Mouse (Mus musculus): ENCODE results near the gene Emx2.

DNA sequence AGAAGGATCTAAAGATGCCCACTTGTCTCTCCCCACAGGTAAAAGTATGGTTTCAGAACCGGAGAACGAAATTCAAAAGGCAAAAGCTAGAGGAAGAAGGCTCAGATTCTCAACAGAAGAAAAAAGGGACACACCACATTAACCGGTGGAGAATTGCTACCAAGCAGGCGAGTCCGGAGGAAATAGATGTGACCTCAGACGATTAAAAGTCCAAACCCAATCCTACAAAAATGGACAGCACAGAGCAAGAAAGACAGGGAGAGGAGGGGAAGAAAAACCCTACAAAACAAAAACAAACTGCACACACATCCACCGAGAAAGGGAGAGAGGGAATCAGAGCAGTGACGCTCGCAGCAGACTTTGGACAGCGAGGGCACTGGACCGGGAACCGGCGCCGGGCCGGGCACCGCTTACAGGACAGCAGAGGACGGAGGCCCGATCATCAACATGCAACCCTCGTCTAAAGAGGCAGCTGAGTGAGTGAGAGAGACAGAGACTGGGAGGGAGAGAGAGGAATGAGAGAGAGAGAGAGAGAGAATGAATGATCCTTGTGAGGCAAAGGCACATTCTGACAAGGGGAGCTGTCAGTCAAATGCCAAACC is 5.8 kb downstream of the Emx2 start:
- no peak for TF ChIP-seq HCFC1 (IDR thresholded peaks at IDR 0.05; ENCODE audit: borderline replicate concordance, insufficient read depth, low read length)
- TF ChIP-seq MAFK (IDR thresholded peaks at IDR 0.05; ENCODE audit: insufficient read depth, low read depth, low read length) = no peak
- TF ChIP-seq ZC3H11A (IDR thresholded peaks at IDR 0.05; ENCODE audit: borderline replicate concordance, low read depth, low read length) = no peak
- TF ChIP-seq ZNF384 (IDR thresholded peaks at IDR 0.05; ENCODE audit: low read depth, low read length) = no peak

Data from ES-E14 (cell line).